Mouse (Mus musculus) ES-Bruce4 (cell line): ENCODE measurements around the gene Sez6. TPM values are rescaled to one million over a fixed set of nuclear protein-coding genes. Genes with fewer than 3 reads are reported as not detected.
A peak's percentile ranks its signal among the peaks of the same experiment; 100 is the strongest.

Experiments
- H3K27ac ChIP-seq: 2 replicates; pipeline ENCODE4 v1.5.1; 2012; ENCODE audit warnings: low read length, inconsistent platforms; ENCODE audit not compliant: insufficient read depth
- H3K27me3 ChIP-seq: 2 replicates; pipeline ENCODE4 v1.6.1; 2012; ENCODE audit warnings: mild to moderate bottlenecking, low read length, inconsistent platforms; ENCODE audit not compliant: control insufficient read depth, poor library complexity, insufficient read depth, severe bottlenecking
- H3K36me3 ChIP-seq: 2 replicates; pipeline ENCODE4 v1.6.1; 2012; ENCODE audit warnings: inconsistent platforms, mild to moderate bottlenecking, low read length, moderate library complexity; ENCODE audit not compliant: control insufficient read depth, poor library complexity, insufficient read depth, severe bottlenecking
- H3K4me1 ChIP-seq: one replicate; pipeline ENCODE4 v1.8.1; 2011; ENCODE audit warnings: low read length; ENCODE audit not compliant: control insufficient read depth, insufficient read depth
- H3K4me3 ChIP-seq: 2 replicates; pipeline ENCODE4 v1.5.1; 2011; ENCODE audit warnings: low read depth, mild to moderate bottlenecking, low read length
- H3K9ac ChIP-seq: 2 replicates; pipeline ENCODE4 v1.6.1; 2012; ENCODE audit warnings: low read depth, mild to moderate bottlenecking, inconsistent platforms; ENCODE audit not compliant: poor library complexity, severe bottlenecking
- H3K9me3 ChIP-seq: replicated peaks from 2 replicates; pipeline ENCODE4 v1.6.1; 2012; ENCODE audit warnings: mild to moderate bottlenecking, low read length, inconsistent platforms; ENCODE audit not compliant: control insufficient read depth, poor library complexity, insufficient read depth, severe bottlenecking
- CTCF ChIP-seq: IDR thresholded peaks from one replicate; pipeline ENCODE4 v1.8.1; 2011; ENCODE audit warnings: low read depth, low read length
- EP300 ChIP-seq: IDR thresholded peaks from 2 replicates; pipeline ENCODE4 v1.6.1; 2011; ENCODE audit warnings: low read depth, low read length; ENCODE audit not compliant: insufficient read depth
- POLR2A ChIP-seq: IDR thresholded peaks from one replicate; pipeline ENCODE4 v1.8.1; 2011; ENCODE audit warnings: low read length; ENCODE audit not compliant: insufficient read depth
- polyA plus RNA-seq: library from polyadenylated mRNA; stranded (reverse); fragments of >200 nt; gene quantifications from 2 replicates; pipeline ENCODE4 v1.2.4, GENCODE M21; 2011; ENCODE audit warnings: low read depth; ENCODE audit not compliant: missing spikeins, insufficient read depth, insufficient read length

Sez6 gene
- polyA plus RNA-seq, 1 experiment = 0.57 TPM

DNA sequence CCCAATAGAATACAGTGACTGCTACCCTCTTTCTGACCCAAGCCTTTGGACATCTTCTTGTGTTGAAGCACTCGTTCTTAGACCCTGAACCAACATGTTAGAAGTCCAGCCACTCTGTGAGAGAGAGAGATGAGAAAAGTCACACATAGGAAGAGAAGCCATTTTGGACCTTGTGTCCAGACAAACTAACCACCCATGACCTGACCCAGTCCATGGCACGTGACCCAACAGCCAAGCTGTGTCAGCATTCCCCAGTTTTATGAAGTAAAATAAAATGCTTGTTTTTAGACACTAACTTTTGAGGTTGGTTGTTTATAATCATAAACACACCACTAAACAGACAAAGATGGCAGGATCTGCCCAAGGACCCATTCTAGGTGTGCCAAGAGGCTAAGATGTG is 35.6 kb upstream of the Sez6 start:
- Histone ChIP-seq H3K9me3 (no peaks in the 10 kb centered on the region), H3K27me3 (no peaks in the 10 kb centered on the region), H3K4me3 (no peak overlapping the region), H3K36me3 (no peaks in the 10 kb centered on the region; the same call in 1 of the 2 replicates), H3K9ac (no peak overlapping the region), H3K4me1 (peaks cover 16% of the 10 kb centered on the region), H3K27ac (peak overlapping the region; percentile 50; the same call in 1 of the 2 replicates)
- TF ChIP-seq POLR2A (no peak), EP300 (no peak), CTCF (no peak)

DNA sequence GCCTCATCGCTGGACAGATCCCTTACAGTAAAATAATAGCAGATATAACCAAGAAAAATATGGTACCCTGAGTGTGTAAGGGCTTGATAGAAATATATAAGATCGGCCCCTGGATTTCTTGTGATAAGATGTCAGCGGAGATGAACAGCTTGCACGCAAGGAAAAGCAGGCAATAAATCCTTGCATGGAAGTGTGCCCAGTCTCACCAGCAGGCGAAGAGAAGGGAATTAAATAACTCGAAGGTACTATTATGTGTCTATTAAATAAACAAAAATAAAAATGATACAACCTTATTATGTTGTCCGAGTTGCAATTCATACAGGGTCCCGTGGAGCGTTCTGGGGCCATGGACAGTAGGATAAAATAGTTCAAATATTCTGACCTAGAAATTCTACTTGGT is 34.6 kb upstream of the Sez6 start:
- H3K36me3 ChIP-seq = no peaks in the 10 kb centered on the region; the same call in 1 of the 2 replicates
- H3K9me3 ChIP-seq = no peaks in the 10 kb centered on the region
- H3K4me1 ChIP-seq = peaks cover 11% of the 10 kb centered on the region
- TF ChIP-seq CTCF (no peak), EP300 (no peak), POLR2A (no peak)
- H3K27me3 ChIP-seq = no peaks in the 10 kb centered on the region
- no peak overlapping the region for H3K27ac ChIP-seq
- H3K4me3 ChIP-seq = no peak overlapping the region
- no peak overlapping the region for H3K9ac ChIP-seq

DNA sequence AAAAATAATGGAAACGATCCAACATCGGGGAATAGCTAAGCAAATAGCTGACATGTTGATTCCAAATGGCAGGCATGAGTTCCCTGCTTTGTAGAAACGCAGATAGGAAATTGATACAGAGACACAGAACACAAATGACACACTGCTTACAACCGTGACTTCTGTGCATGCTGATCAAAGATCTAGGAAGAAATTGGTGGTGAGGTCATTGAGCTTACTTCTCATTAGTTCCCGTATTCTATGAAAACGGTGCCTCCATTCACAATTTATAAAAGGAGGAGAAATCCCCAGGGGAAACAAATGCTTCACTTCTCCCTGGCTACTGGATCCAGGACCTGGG is 34.1 kb upstream of the Sez6 start:
- TF ChIP-seq CTCF (no peak), POLR2A (no peak), EP300 (no peak)
- Histone ChIP-seq H3K27ac (peak overlapping the region; percentile 25), H3K4me3 (no peak overlapping the region), H3K9ac (peak overlapping the region; percentile 56), H3K4me1 (peaks cover 11% of the 10 kb centered on the region), H3K9me3 (no peaks in the 10 kb centered on the region), H3K27me3 (no peaks in the 10 kb centered on the region), H3K36me3 (no peaks in the 10 kb centered on the region; the same call in 1 of the 2 replicates)

DNA sequence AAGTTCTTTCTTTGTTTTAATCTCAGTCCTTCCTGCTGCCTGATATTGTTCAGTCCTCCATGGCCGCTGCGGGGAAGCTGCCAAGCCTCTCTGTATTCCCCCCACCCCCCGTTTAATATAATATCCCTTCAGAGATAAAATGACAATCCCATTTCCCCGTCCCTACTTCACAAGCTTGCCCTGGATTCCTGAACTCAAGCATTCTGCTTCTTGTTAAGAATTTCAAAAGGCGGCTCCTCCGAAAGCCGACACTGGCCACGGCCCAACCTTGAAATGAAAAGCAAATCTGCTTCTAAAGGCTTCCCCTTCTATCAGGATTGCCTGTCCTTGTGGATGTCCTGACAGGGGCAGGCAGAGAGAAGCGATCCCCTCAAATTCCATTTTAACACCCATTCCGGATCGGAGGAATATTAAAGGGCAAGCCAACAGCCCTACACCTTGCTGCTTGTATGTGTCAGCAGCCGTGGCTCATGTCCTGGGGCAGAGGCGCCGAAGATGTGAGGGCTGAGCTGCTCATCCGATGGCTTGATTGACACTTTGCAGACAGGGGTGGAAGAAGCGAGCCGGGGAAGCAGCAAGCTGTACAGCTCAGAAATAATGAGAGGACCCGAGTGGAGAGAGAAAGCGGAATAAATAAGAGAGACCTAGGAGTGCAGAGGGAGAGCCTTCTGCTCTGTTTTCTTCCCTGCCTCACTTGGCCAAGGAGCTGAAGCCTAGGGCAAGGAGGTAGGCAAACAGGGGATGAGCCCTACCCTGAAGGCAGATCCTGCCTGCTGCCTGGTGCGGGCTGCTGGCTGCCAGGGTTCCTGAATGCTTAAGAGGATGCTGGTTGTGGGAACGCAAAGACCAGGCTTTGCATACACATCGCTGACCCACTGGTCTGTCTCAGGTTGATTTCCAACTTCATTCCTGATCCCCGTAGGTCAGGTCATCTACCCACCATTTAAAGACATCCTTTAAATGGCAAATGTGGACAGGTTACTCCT is 33.5 kb upstream of the Sez6 start:
- H3K36me3 ChIP-seq = no peaks in the 10 kb centered on the region
- H3K27ac ChIP-seq = peak overlapping the region; percentile 25
- peaks cover 8% of the 10 kb centered on the region for H3K4me1 ChIP-seq
- no peak for TF ChIP-seq CTCF
- TF ChIP-seq POLR2A = no peak
- no peak for TF ChIP-seq EP300
- no peaks in the 10 kb centered on the region for H3K9me3 ChIP-seq
- peak overlapping the region; percentile 27 for H3K4me3 ChIP-seq
- H3K9ac ChIP-seq = peak overlapping the region; percentile 56
- H3K27me3 ChIP-seq = no peaks in the 10 kb centered on the region

DNA sequence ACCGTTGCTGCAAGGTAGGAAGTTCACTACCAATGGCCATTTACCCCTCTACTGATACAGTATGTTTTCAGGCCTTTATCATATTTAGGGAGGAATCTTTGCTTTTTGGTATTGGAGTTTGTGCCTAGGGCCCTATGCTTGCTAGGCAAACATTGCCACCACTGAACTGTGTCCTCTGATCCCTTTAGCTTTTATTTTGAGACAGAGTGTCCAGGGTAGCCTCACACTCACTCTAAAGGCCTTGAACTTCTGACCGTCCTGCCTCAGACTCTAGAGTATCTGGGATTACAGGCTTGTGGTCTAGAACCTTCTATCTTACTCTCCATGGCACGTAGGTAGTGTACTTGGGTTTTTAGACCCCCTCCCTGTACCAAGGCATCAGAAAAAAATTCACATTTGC is 30.4 kb upstream of the Sez6 start:
- H3K27me3 ChIP-seq = no peaks in the 10 kb centered on the region
- TF ChIP-seq EP300 = no peak
- TF ChIP-seq POLR2A = no peak
- no peak for TF ChIP-seq CTCF
- H3K27ac ChIP-seq = no peak overlapping the region
- no peak overlapping the region for H3K9ac ChIP-seq
- H3K36me3 ChIP-seq = no peaks in the 10 kb centered on the region
- no peaks in the 10 kb centered on the region for H3K9me3 ChIP-seq
- H3K4me3 ChIP-seq = no peak overlapping the region
- peaks cover 5% of the 10 kb centered on the region for H3K4me1 ChIP-seq

DNA sequence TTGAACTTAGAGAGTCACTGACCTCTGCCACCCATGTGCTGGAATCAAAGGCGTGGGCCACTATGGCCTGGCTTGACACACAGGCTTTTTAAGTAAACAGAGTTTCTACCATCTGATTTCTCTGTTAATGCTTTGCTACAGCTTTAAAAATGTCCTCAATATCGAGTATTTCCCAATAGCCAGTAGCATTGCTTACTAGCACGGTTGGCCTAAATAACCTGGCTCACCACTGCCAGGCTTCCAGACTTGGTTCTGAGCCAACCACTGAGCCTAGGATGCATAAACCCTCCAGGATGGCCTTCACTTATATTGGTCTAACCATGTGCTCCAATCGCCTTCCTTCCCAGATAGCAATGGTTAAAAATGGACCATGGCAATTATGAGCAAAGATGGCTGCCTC is 29.9 kb upstream of the Sez6 start:
- H3K9me3 ChIP-seq = no peaks in the 10 kb centered on the region
- no peak overlapping the region for H3K9ac ChIP-seq
- no peak overlapping the region for H3K4me3 ChIP-seq
- no peaks in the 10 kb centered on the region for H3K36me3 ChIP-seq
- no peaks in the 10 kb centered on the region for H3K27me3 ChIP-seq
- H3K27ac ChIP-seq = no peak overlapping the region
- TF ChIP-seq CTCF (no peak), POLR2A (no peak), EP300 (no peak)
- H3K4me1 ChIP-seq = peaks cover 7% of the 10 kb centered on the region
